Mouse (Mus musculus): Measurements from ENCODE around the gene Cpt2. TPM values are rescaled to one million over a fixed set of nuclear protein-coding genes. Genes with fewer than 3 reads are reported as not detected.

Cpt2 gene
- polyA plus RNA-seq, 1 experiment from 2014 or later = 48.4 TPM

GRCm38 (mm10) chr4:107864866-107865265 lies 58.5 kb downstream of the Cpt2 start:
- no peak overlapping the region for H3K9ac ChIP-seq (ENCODE audit: low read depth, low read length)
- H3K4me1 ChIP-seq (ENCODE audit: control insufficient read depth, low read depth, low read length) = no peaks in the 10 kb centered on the region
- H3K27ac ChIP-seq (ENCODE audit: low read length) = no peak overlapping the region
- no peaks in the 10 kb centered on the region for H3K36me3 ChIP-seq (ENCODE audit: control insufficient read depth, insufficient read depth)
- WGBS (ENCODE audit: insufficient replicate concordance) = 66% methylated on average over 4 of the region's 4 CpGs
- no peaks in the 10 kb centered on the region for H3K9me3 ChIP-seq (replicated peaks; ENCODE audit: control insufficient read depth, low read length)
- no peak for ATAC-seq (ENCODE audit: low read depth)
- H3K4me2 ChIP-seq (ENCODE audit: low read depth, low read length) = no peak overlapping the region
- no peak overlapping the region for H3K4me3 ChIP-seq (ENCODE audit: low read depth, low read length)
- H3K27me3 ChIP-seq (ENCODE audit: control insufficient read depth, insufficient read depth, low read depth, low read length) = no peaks in the 10 kb centered on the region

GRCm38 (mm10) chr4:107858995-107859394 lies 64.4 kb downstream of the Cpt2 start:
- ATAC-seq (ENCODE audit: low read depth) = no peak
- Histone ChIP-seq H3K9me3 (replicated peaks; ENCODE audit: control insufficient read depth, low read length) (no peaks in the 10 kb centered on the region), H3K4me2 (ENCODE audit: low read depth, low read length) (no peak overlapping the region), H3K4me3 (ENCODE audit: low read depth, low read length) (no peak overlapping the region), H3K27me3 (ENCODE audit: control insufficient read depth, insufficient read depth, low read depth, low read length) (no peaks in the 10 kb centered on the region), H3K36me3 (ENCODE audit: control insufficient read depth, insufficient read depth) (no peaks in the 10 kb centered on the region), H3K27ac (ENCODE audit: low read length) (no peak overlapping the region), H3K4me1 (ENCODE audit: control insufficient read depth, low read depth, low read length) (no peaks in the 10 kb centered on the region), H3K9ac (ENCODE audit: low read depth, low read length) (no peak overlapping the region)
- 78% methylated on average over 7 of the region's 7 CpGs for WGBS (ENCODE audit: insufficient replicate concordance)

DNA sequence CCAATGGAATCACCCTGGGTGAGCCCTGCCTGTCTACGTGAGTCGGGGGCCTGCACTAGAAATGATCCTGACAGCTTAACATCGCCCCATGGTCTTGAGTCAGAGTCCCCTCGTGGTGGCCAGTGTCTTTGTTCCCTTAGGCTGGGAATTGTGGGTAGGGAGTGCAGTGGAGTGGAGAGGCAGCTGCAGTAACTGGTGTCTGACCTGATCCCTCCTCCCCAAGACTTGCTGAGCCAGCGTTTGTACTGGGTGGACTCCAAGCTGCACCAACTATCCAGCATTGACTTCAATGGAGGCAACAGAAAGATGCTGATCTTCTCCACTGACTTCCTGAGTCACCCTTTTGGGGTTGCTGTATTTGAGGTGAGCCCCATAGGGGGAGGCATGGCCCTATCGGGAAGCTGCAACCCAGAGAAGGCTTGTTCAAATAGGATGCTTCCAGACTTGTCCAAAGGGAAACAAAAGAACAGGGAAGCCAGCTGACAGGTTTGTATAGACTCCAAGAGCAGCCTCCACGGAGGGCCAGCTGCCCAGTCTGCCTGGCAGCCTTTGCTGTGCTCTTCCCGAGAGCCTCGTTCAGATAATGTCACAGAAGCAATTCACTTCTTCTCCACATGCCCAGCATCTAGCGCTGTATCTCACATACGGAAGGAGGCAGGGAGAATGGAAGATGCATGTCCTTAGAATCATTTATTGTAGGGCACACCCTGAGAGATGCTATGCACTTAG lies 66.3 kb downstream of the Cpt2 start:
- Histone ChIP-seq H3K4me2 (ENCODE audit: low read depth, low read length) (no peak overlapping the region), H3K9ac (ENCODE audit: low read depth, low read length) (no peak overlapping the region), H3K27me3 (ENCODE audit: control insufficient read depth, insufficient read depth, low read depth, low read length) (no peaks in the 10 kb centered on the region), H3K36me3 (ENCODE audit: control insufficient read depth, insufficient read depth) (no peaks in the 10 kb centered on the region), H3K27ac (ENCODE audit: low read length) (no peak overlapping the region), H3K9me3 (replicated peaks; ENCODE audit: control insufficient read depth, low read length) (no peaks in the 10 kb centered on the region), H3K4me3 (ENCODE audit: low read depth, low read length) (no peak overlapping the region), H3K4me1 (ENCODE audit: control insufficient read depth, low read depth, low read length) (no peaks in the 10 kb centered on the region)
- ATAC-seq (ENCODE audit: low read depth) = no peak
- 75% methylated on average over 11 of the region's 11 CpGs for WGBS (ENCODE audit: insufficient replicate concordance)

Other genes with a start within 250 kb of the Cpt2 start
- gene Dmrtb1, start 239.4 kb downstream of the Cpt2 start, polyA plus RNA-seq (2015; fragmentation: Nextera tagmentation; extraction: Ambion mirVana) = not detected in 2 replicates
- 0.44 and 0.46 TPM in 2 replicates for gene Lrp8, start 121.3 kb downstream of the Cpt2 start, polyA plus RNA-seq (2015; fragmentation: Nextera tagmentation; extraction: Ambion mirVana)
- 58.5 and 76.7 TPM in 2 replicates for gene Magoh, start 43.9 kb downstream of the Cpt2 start, polyA plus RNA-seq (2015; fragmentation: Nextera tagmentation; extraction: Ambion mirVana)
- gene 0610037L13Rik, start 33.8 kb downstream of the Cpt2 start, polyA plus RNA-seq (2015; fragmentation: Nextera tagmentation; extraction: Ambion mirVana) = 30.7 TPM in 2 replicates
- not detected in 2 replicates for gene Slc1a7, start 44.7 kb upstream of the Cpt2 start, polyA plus RNA-seq (2015; fragmentation: Nextera tagmentation; extraction: Ambion mirVana)
- gene Podn, start 172.8 kb upstream of the Cpt2 start, polyA plus RNA-seq (2015; fragmentation: Nextera tagmentation; extraction: Ambion mirVana) = 0.14 and 0.30 TPM in 2 replicates
- 396 and 427 TPM in 2 replicates for gene Scp2, start 221.4 kb upstream of the Cpt2 start, polyA plus RNA-seq (2015; fragmentation: Nextera tagmentation; extraction: Ambion mirVana)
- gene Echdc2, start 241.8 kb upstream of the Cpt2 start, polyA plus RNA-seq (2015; fragmentation: Nextera tagmentation; extraction: Ambion mirVana) = 20.5 and 24.2 TPM in 2 replicates

All from liver, embryonic 16.5 days (tissue).